Mouse (Mus musculus): ENCODE results near the gene Slc2a9. TPM values are rescaled to one million over a fixed set of nuclear protein-coding genes. Genes with fewer than 3 reads are reported as not detected.
A peak's percentile ranks its signal among the peaks of the same experiment; 100 is the strongest.

Gene Slc2a9
- polyA plus RNA-seq, 1 experiment: 3.1 TPM

DNA sequence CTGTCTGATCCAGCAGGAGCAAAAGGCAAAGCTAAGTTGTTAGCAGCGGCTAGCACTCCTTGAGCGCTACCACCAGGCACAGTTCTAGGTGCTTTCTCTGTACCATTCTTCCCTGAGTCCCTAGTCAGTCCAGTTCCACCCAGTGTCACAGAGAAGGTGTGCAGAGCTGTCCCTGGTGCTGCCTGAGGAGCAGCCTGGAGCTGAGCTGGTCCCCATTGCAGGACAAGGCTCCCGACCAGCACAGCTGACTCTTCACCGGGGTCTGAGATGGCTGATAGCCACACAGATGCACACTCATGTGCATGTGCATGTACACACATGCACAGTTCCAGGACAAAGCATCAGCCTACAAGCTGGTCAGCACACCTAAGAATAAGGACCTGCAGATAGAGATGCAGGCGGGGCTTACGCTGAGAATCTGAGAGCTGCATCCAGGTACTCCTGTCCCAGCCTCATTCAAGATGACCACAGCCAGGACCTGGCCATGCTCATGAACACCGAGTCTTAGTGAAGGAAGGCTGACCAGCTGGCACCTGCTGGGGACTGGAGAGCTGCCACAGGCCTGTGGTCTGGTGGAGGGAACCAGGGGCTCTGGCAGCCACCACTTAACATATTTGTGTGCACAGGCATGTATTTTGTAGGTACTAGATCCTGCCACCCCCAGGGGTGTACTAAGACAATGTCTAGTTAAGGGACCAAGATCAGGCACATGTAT lies 25.1 kb downstream of the Slc2a9 start:
- no peak overlapping the region for H3K4me3 ChIP-seq (ENCODE audit: insufficient read depth, low read length)
- H3K4me1 ChIP-seq (ENCODE audit: control insufficient read depth, insufficient read depth, low read length): no peaks in the 10 kb centered on the region
- no peak overlapping the region for H3K27ac ChIP-seq (ENCODE audit: insufficient read depth, low read length)
- no peak for TF ChIP-seq CTCF (IDR thresholded peaks at IDR 0.05; ENCODE audit: borderline replicate concordance, insufficient read depth, low read length)
- no peak for TF ChIP-seq POLR2A (IDR thresholded peaks at IDR 0.05; ENCODE audit: low read depth, low read length)

DNA sequence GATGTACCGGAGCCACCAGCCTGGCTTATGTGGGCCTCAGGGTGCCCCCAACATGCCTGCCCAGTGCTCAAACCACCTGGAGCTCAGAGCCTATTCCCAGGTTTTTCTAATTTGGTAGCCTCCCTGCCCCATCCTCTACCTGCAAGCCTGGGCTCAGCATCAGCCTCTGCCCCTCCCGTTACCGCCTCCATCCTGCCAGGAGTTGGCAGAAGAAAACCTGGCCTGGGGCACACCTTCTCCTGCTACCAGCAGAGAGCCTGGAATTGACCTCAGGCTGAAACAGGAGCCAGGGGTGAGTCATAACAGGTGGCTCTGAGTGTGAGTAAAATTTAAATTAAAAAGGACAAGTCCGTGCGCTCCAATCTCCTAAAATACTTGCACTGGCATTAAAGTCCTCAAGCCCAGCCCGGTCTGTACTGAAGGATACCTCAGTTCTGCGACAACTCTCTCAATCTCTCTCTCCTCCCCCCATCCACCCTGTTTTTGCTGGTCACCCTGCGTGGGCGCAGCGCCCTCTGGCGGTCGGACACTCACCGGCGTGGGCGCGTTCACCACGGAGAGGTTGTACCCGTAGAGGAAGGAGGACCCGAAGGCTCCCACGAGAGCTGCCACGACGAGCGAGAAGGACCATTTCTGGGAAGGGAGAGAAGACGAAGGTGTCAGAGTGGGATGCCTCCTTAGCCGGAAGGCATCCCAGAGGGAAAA lies 25.9 kb downstream of the Slc2a9 start:
- Histone ChIP-seq H3K4me1 (ENCODE audit: control insufficient read depth, insufficient read depth, low read length) (no peaks in the 10 kb centered on the region), H3K27ac (ENCODE audit: insufficient read depth, low read length) (no peak overlapping the region), H3K4me3 (ENCODE audit: insufficient read depth, low read length) (no peak overlapping the region)
- TF ChIP-seq CTCF (IDR thresholded peaks at IDR 0.05; ENCODE audit: borderline replicate concordance, insufficient read depth, low read length) (0 out of 2 replicates have a peak, but pooled peaks have one; percentile 24), POLR2A (IDR thresholded peaks at IDR 0.05; ENCODE audit: low read depth, low read length) (no peak)

DNA sequence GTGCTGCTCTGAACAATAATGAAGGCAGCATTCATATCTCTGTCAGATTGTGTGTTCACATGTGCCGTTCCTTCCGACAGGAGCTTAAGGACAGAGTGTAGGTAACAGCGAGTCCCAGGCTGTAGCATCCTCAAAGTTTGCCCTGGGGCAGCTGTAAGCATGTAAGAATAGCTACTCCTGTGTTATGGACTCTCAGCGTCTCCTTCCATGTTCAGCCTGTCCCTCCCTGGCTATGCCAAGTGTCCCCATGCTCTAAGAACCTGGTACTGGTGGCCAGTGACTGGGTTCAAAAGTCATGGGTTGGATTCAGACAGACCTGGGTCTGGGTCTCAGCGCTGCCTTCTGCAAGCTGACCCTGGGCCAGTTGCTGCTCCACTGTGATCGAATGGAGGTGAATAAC lies 32.1 kb downstream of the Slc2a9 start:
- Histone ChIP-seq H3K27ac (ENCODE audit: insufficient read depth, low read length) (no peak overlapping the region), H3K4me3 (ENCODE audit: insufficient read depth, low read length) (no peak overlapping the region), H3K4me1 (ENCODE audit: control insufficient read depth, insufficient read depth, low read length) (no peaks in the 10 kb centered on the region)
- TF ChIP-seq POLR2A (IDR thresholded peaks at IDR 0.05; ENCODE audit: low read depth, low read length) (no peak), CTCF (IDR thresholded peaks at IDR 0.05; ENCODE audit: borderline replicate concordance, insufficient read depth, low read length) (no peak)

DNA sequence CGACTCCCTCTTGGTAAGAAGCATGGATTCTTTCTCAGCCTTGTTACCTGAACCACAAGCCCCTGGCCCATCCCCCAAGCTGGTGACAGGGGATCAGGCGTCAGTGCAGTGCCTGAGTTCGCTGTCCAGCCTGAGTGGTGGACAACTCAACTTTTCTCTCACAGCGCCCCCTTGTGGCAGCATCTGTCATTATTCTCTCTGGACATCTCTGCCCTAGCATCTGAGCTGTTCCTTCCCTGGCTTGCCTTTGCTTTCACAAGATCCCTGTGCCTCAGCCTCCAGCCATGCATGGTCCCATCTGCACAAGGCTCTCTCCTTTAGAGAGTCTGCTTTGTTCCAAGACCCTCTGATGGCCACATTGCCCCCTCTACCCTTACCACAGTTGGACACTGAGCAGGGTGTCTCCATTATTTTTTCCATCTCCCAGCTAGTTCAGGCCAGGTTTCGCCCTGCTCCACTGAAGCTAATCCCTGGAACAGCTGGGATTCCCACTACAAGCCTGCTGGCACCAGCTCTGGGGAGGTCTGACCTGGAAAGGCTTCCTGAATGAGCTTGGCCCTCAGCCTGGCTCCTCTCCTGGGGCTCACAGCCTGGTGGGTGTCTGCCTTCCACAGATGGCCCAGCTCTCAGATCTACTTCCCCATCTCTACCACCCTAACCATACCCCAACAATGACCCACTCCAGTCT lies 32.9 kb downstream of the Slc2a9 start:
- H3K4me3 ChIP-seq (ENCODE audit: insufficient read depth, low read length): no peak overlapping the region
- TF ChIP-seq POLR2A (IDR thresholded peaks at IDR 0.05; ENCODE audit: low read depth, low read length): no peak
- peak; percentile 59 for TF ChIP-seq CTCF (IDR thresholded peaks at IDR 0.05; ENCODE audit: borderline replicate concordance, insufficient read depth, low read length)
- H3K27ac ChIP-seq (ENCODE audit: insufficient read depth, low read length): no peak overlapping the region
- no peaks in the 10 kb centered on the region for H3K4me1 ChIP-seq (ENCODE audit: control insufficient read depth, insufficient read depth, low read length)

DNA sequence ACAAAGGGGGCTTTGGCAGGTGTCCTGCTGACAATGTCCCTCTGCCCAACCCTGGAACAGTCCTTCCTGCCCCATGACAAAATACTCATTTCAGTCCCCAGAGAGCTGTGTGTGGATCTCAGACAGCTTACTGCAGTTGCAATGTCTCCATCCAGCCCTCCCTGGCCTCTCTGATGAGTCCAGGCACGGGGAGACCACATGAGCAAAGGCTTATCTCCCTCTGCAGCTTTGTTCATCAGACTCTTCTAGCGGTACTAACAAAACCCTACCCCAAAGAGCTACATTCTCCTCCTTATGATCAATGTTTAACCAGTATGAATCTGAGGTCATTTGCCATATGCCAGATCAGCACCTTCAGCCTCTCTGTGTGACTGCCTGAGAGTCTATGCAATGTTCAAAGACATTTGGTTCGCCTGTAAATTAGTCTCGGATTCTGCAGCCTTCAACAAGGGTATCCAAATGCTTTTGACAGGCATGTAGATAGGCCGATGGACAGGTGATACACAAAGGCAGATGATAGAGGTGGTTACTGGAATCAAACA lies 36.3 kb downstream of the Slc2a9 start:
- H3K27ac ChIP-seq (ENCODE audit: insufficient read depth, low read length): no peak overlapping the region
- H3K4me3 ChIP-seq (ENCODE audit: insufficient read depth, low read length): no peak overlapping the region
- no peaks in the 10 kb centered on the region for H3K4me1 ChIP-seq (ENCODE audit: control insufficient read depth, insufficient read depth, low read length)
- TF ChIP-seq POLR2A (IDR thresholded peaks at IDR 0.05; ENCODE audit: low read depth, low read length) (no peak), CTCF (IDR thresholded peaks at IDR 0.05; ENCODE audit: borderline replicate concordance, insufficient read depth, low read length) (no peak)

DNA sequence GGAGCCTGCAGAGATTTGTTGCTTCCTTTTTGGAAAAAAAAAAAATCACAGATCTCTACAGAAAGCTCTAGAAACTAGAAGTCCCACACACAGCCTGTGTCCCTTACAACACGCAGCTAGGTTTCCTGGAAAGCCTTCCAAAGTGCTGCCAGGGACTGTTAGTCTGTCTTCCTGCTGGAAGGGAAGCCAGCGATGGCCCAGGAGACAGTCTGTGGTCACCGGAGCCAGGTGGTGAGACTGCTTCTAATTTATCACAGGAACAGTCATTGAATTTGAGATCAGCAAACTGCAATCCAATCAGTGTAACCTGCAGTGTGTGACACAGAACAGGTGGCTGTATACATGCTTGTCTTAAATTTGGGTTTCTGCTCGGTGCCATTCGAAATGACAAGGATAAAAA lies 41.7 kb downstream of the Slc2a9 start:
- no peak overlapping the region for H3K4me3 ChIP-seq (ENCODE audit: insufficient read depth, low read length)
- TF ChIP-seq CTCF (IDR thresholded peaks at IDR 0.05; ENCODE audit: borderline replicate concordance, insufficient read depth, low read length): no peak
- TF ChIP-seq POLR2A (IDR thresholded peaks at IDR 0.05; ENCODE audit: low read depth, low read length): no peak
- H3K27ac ChIP-seq (ENCODE audit: insufficient read depth, low read length): no peak overlapping the region
- H3K4me1 ChIP-seq (ENCODE audit: control insufficient read depth, insufficient read depth, low read length): no peaks in the 10 kb centered on the region

DNA sequence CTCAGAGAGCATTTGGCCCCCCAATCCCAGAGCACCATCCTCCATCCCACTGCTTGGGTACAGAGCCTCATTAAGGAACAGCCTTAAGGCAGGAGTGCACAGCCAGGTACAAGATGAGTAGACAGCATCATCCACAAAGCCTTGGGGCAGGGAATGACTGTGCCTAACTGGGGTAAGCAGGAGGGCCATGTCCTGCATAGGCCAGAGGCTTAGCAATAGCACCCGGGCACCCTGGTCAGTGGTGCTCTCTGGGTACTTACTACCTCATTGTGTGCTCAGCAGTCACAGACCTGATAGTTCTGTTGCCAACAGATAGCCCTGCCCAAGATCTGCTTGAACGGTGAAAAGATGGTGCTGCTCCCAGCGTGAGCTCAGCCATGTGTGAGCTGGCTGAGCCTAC lies 52.0 kb downstream of the Slc2a9 start:
- no peak for TF ChIP-seq CTCF (IDR thresholded peaks at IDR 0.05; ENCODE audit: borderline replicate concordance, insufficient read depth, low read length)
- TF ChIP-seq POLR2A (IDR thresholded peaks at IDR 0.05; ENCODE audit: low read depth, low read length): no peak
- Histone ChIP-seq H3K4me3 (ENCODE audit: insufficient read depth, low read length) (no peak overlapping the region), H3K4me1 (ENCODE audit: control insufficient read depth, insufficient read depth, low read length) (peaks cover 7% of the 10 kb centered on the region; the same call in 1 of the 2 replicates), H3K27ac (ENCODE audit: insufficient read depth, low read length) (no peak overlapping the region)

DNA sequence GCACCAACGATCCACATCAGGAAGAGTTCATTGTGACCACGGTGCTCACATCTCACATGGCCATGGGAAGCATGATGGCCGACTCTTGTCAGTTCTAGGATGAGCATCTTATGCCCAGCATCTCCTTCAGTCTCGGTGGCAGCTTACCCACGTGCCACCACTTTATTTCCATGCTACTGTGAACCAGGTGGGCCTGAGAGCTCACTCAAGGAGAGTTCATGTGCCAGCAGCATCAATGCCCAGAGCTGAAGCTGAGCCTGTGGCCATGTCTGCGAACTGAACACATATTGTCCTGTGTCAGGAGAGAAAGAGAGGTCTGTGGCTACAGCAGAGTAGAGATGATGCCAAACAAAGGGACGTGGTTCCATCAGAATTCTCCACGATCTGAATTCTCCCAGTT lies 53.3 kb downstream of the Slc2a9 start:
- no peak for TF ChIP-seq CTCF (IDR thresholded peaks at IDR 0.05; ENCODE audit: borderline replicate concordance, insufficient read depth, low read length)
- no peak for TF ChIP-seq POLR2A (IDR thresholded peaks at IDR 0.05; ENCODE audit: low read depth, low read length)
- Histone ChIP-seq H3K4me1 (ENCODE audit: control insufficient read depth, insufficient read depth, low read length) (peaks cover 8% of the 10 kb centered on the region; the same call in 1 of the 2 replicates), H3K27ac (ENCODE audit: insufficient read depth, low read length) (no peak overlapping the region), H3K4me3 (ENCODE audit: insufficient read depth, low read length) (no peak overlapping the region)

DNA sequence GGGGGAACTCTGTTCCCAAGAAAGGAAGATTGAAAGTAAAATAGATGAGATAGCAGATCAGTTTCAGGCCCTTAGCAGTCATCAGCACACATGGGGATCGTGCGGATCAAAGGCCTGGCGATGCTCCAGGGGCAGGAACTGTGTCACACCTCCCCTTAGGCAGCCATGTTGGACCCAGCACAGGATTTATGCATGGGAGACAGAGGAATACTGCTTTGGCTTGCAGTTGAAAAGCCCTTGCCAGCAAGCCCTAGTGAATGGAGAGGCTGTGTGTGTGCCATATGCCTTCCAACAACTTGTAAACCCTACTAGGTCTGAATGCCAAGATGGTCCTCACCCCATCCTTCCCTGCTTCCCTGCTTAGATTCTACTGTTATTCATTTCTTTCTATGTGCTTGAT lies 54.8 kb downstream of the Slc2a9 start:
- TF ChIP-seq CTCF (IDR thresholded peaks at IDR 0.05; ENCODE audit: borderline replicate concordance, insufficient read depth, low read length) (no peak), POLR2A (IDR thresholded peaks at IDR 0.05; ENCODE audit: low read depth, low read length) (no peak)
- Histone ChIP-seq H3K4me1 (ENCODE audit: control insufficient read depth, insufficient read depth, low read length) (peaks cover 8% of the 10 kb centered on the region; the same call in 1 of the 2 replicates), H3K4me3 (ENCODE audit: insufficient read depth, low read length) (no peak overlapping the region), H3K27ac (ENCODE audit: insufficient read depth, low read length) (peak overlapping the region; percentile 86; the same call in 1 of the 2 replicates)
